Mouse (Mus musculus) midbrain, embryonic 16.5 days (tissue): ENCODE results near the gene Rassf2. TPM values are rescaled to one million over a fixed set of nuclear protein-coding genes. Genes with fewer than 3 reads are reported as not detected.

Source experiments
- polyA plus RNA-seq: library from polyadenylated mRNA; unstranded; fragments of >200 nt; fragmentation: Nextera tagmentation; extraction: Ambion mirVana; gene quantifications from 2 replicates; pipeline ENCODE4 v1.2.1, GENCODE M21; 2015

Rassf2 gene
- polyA plus RNA-seq, 1 experiment from 2014 or later, result 28.9 TPM

Other genes starting within 250 kb of the Rassf2 start
- gene Erv3, start 170.5 kb downstream of the Rassf2 start, polyA plus RNA-seq, result 0.06 TPM in 1 of 2 replicates, not detected in the other
- gene Prnp, start 120.3 kb downstream of the Rassf2 start, polyA plus RNA-seq, result 177 and 194 TPM in 2 replicates
- not detected in 2 replicates for gene Prn, start 120.3 kb downstream of the Rassf2 start, polyA plus RNA-seq
- 8.0 and 10.7 TPM in 2 replicates for gene Prnd, start 79.4 kb downstream of the Rassf2 start, polyA plus RNA-seq
- 32.6 and 37.9 TPM in 2 replicates for gene Slc23a2, start 114.8 kb upstream of the Rassf2 start, polyA plus RNA-seq
- gene Tmem230, start 217.5 kb upstream of the Rassf2 start, polyA plus RNA-seq, result 45.4 and 46.6 TPM in 2 replicates
- 88.2 and 94.7 TPM in 2 replicates for gene Pcna, start 223.1 kb upstream of the Rassf2 start, polyA plus RNA-seq
- gene Cds2, start 232.9 kb upstream of the Rassf2 start, polyA plus RNA-seq, result 40.1 and 40.3 TPM in 2 replicates